Mouse (Mus musculus): ENCODE data around the gene Focad. TPM values are rescaled to one million over a fixed set of nuclear protein-coding genes. Genes with fewer than 3 reads are reported as not detected.

Gene Focad
- polyA plus RNA-seq, 1 experiment from 2014 or later, result 17.4 TPM

GRCm38 (mm10) chr4:88090316-88090715, 4.1 kb upstream of the Focad start:
- WGBS, result 76% methylated on average over 2 of the region's 2 CpGs

GRCm38 (mm10) chr4:88094768-88095420, 465 bp downstream of the Focad start:
- H3K27ac ChIP-seq (ENCODE audit: low read depth), result no peak overlapping the region
- peak; percentile 59 for ATAC-seq (replicated peaks; ENCODE audit: low FRiP score, low TSS enrichment, low read depth)
- peak overlapping the region; percentile 98 for H3K4me2 ChIP-seq (ENCODE audit: low read length)
- H3K4me1 ChIP-seq (replicated peaks; ENCODE audit: control insufficient read depth, insufficient read depth, low read length), result peaks cover 3% of the 10 kb centered on the region; the same call in 1 of the 2 replicates
- peak overlapping the region; percentile 56 for H3K9ac ChIP-seq (ENCODE audit: low read length)
- H3K9me3 ChIP-seq (ENCODE audit: control insufficient read depth, low read length), result no peaks in the 10 kb centered on the region
- DNase-seq (ENCODE audit: low spot score), result no peak
- H3K36me3 ChIP-seq (ENCODE audit: control insufficient read depth, insufficient read depth, low read length), result no peaks in the 10 kb centered on the region
- peak overlapping the region; percentile 65 for H3K4me3 ChIP-seq (ENCODE audit: low read depth, low read length)
- 2% methylated on average over 30 of the region's 30 CpGs for WGBS
- no peaks in the 10 kb centered on the region for H3K27me3 ChIP-seq (replicated peaks; ENCODE audit: control insufficient read depth, insufficient read depth, low read length)

More at GRCm38 (mm10) chr4:88090316-88090715, 4.1 kb upstream of the Focad start:
- H3K4me3 ChIP-seq (ENCODE audit: low read depth, low read length), result no peak overlapping the region
- no peak for DNase-seq (ENCODE audit: low spot score)
- no peaks in the 10 kb centered on the region for H3K36me3 ChIP-seq (ENCODE audit: control insufficient read depth, insufficient read depth, low read length)
- no peak overlapping the region for H3K4me2 ChIP-seq (ENCODE audit: low read length)
- no peaks in the 10 kb centered on the region for H3K9me3 ChIP-seq (ENCODE audit: control insufficient read depth, low read length)
- H3K27me3 ChIP-seq (replicated peaks; ENCODE audit: control insufficient read depth, insufficient read depth, low read length), result no peaks in the 10 kb centered on the region
- no peak overlapping the region for H3K9ac ChIP-seq (ENCODE audit: low read length)
- H3K27ac ChIP-seq (ENCODE audit: low read depth), result no peak overlapping the region
- no peak for ATAC-seq (replicated peaks; ENCODE audit: low FRiP score, low TSS enrichment, low read depth)
- peaks cover 3% of the 10 kb centered on the region; the same call in 1 of the 2 replicates for H3K4me1 ChIP-seq (replicated peaks; ENCODE audit: control insufficient read depth, insufficient read depth, low read length)

- DNase-seq (ENCODE audit: low spot score), result no peak
- H3K9ac ChIP-seq (ENCODE audit: low read length), result no peak overlapping the region
- H3K27me3 ChIP-seq (replicated peaks; ENCODE audit: control insufficient read depth, insufficient read depth, low read length), result no peaks in the 10 kb centered on the region
- no peak overlapping the region for H3K27ac ChIP-seq (ENCODE audit: low read depth)
- WGBS, result 85% methylated on average over 2 of the region's 2 CpGs
- H3K9me3 ChIP-seq (ENCODE audit: control insufficient read depth, low read length), result no peaks in the 10 kb centered on the region
- H3K36me3 ChIP-seq (ENCODE audit: control insufficient read depth, insufficient read depth, low read length), result no peaks in the 10 kb centered on the region
- H3K4me3 ChIP-seq (ENCODE audit: low read depth, low read length), result no peak overlapping the region
- H3K4me1 ChIP-seq (replicated peaks; ENCODE audit: control insufficient read depth, insufficient read depth, low read length), result peaks cover 3% of the 10 kb centered on the region; the same call in 1 of the 2 replicates
- no peak for ATAC-seq (replicated peaks; ENCODE audit: low FRiP score, low TSS enrichment, low read depth)
- H3K4me2 ChIP-seq (ENCODE audit: low read length), result no peak overlapping the region
These were observed 1.3 kb downstream of the Focad start for GRCm38 (mm10) chr4:88095693-88096092.

GRCm38 (mm10) chr4:88108585-88108984, 14.2 kb downstream of the Focad start:
- H3K27me3 ChIP-seq (replicated peaks; ENCODE audit: control insufficient read depth, insufficient read depth, low read length), result no peaks in the 10 kb centered on the region
- DNase-seq (ENCODE audit: low spot score), result no peak
- ATAC-seq (replicated peaks; ENCODE audit: low FRiP score, low TSS enrichment, low read depth), result no peak
- no peaks in the 10 kb centered on the region for H3K9me3 ChIP-seq (ENCODE audit: control insufficient read depth, low read length)
- no peaks in the 10 kb centered on the region for H3K4me1 ChIP-seq (replicated peaks; ENCODE audit: control insufficient read depth, insufficient read depth, low read length)
- H3K4me2 ChIP-seq (ENCODE audit: low read length), result no peak overlapping the region
- no peak overlapping the region for H3K27ac ChIP-seq (ENCODE audit: low read depth)
- no peak overlapping the region for H3K4me3 ChIP-seq (ENCODE audit: low read depth, low read length)
- no peak overlapping the region for H3K9ac ChIP-seq (ENCODE audit: low read length)
- 43% methylated on average over 3 of the region's 3 CpGs for WGBS
- H3K36me3 ChIP-seq (ENCODE audit: control insufficient read depth, insufficient read depth, low read length), result no peaks in the 10 kb centered on the region

- Histone ChIP-seq H3K4me3 (ENCODE audit: low read depth, low read length) (no peak overlapping the region), H3K9me3 (ENCODE audit: control insufficient read depth, low read length) (no peaks in the 10 kb centered on the region), H3K27me3 (replicated peaks; ENCODE audit: control insufficient read depth, insufficient read depth, low read length) (no peaks in the 10 kb centered on the region), H3K4me2 (ENCODE audit: low read length) (no peak overlapping the region), H3K36me3 (ENCODE audit: control insufficient read depth, insufficient read depth, low read length) (no peaks in the 10 kb centered on the region), H3K4me1 (replicated peaks; ENCODE audit: control insufficient read depth, insufficient read depth, low read length) (no peaks in the 10 kb centered on the region), H3K9ac (ENCODE audit: low read length) (no peak overlapping the region), H3K27ac (ENCODE audit: low read depth) (no peak overlapping the region)
- 67% methylated on average over 3 of the region's 3 CpGs for WGBS
- ATAC-seq (replicated peaks; ENCODE audit: low FRiP score, low TSS enrichment, low read depth) (no peak), DNase-seq (ENCODE audit: low spot score) (no peak)
These were observed 22.9 kb downstream of the Focad start for GRCm38 (mm10) chr4:88117331-88117730.

GRCm38 (mm10) chr4:88117942-88118341, 23.5 kb downstream of the Focad start:
- no peak overlapping the region for H3K4me3 ChIP-seq (ENCODE audit: low read depth, low read length)
- ATAC-seq (replicated peaks; ENCODE audit: low FRiP score, low TSS enrichment, low read depth), result no peak
- no peak for DNase-seq (ENCODE audit: low spot score)
- H3K4me1 ChIP-seq (replicated peaks; ENCODE audit: control insufficient read depth, insufficient read depth, low read length), result no peaks in the 10 kb centered on the region
- no peaks in the 10 kb centered on the region for H3K36me3 ChIP-seq (ENCODE audit: control insufficient read depth, insufficient read depth, low read length)
- no peak overlapping the region for H3K4me2 ChIP-seq (ENCODE audit: low read length)
- H3K9ac ChIP-seq (ENCODE audit: low read length), result no peak overlapping the region
- no peak overlapping the region for H3K27ac ChIP-seq (ENCODE audit: low read depth)
- no peaks in the 10 kb centered on the region for H3K27me3 ChIP-seq (replicated peaks; ENCODE audit: control insufficient read depth, insufficient read depth, low read length)
- no peaks in the 10 kb centered on the region for H3K9me3 ChIP-seq (ENCODE audit: control insufficient read depth, low read length)

- Histone ChIP-seq H3K4me3 (ENCODE audit: low read depth, low read length) (no peak overlapping the region), H3K9me3 (ENCODE audit: control insufficient read depth, low read length) (no peaks in the 10 kb centered on the region), H3K27me3 (replicated peaks; ENCODE audit: control insufficient read depth, insufficient read depth, low read length) (no peaks in the 10 kb centered on the region), H3K9ac (ENCODE audit: low read length) (no peak overlapping the region), H3K36me3 (ENCODE audit: control insufficient read depth, insufficient read depth, low read length) (no peaks in the 10 kb centered on the region), H3K4me1 (replicated peaks; ENCODE audit: control insufficient read depth, insufficient read depth, low read length) (no peaks in the 10 kb centered on the region), H3K27ac (ENCODE audit: low read depth) (no peak overlapping the region), H3K4me2 (ENCODE audit: low read length) (no peak overlapping the region)
- ATAC-seq (replicated peaks; ENCODE audit: low FRiP score, low TSS enrichment, low read depth), result no peak
- no peak for DNase-seq (ENCODE audit: low spot score)
- WGBS, result 87% methylated on average over 5 of the region's 5 CpGs
These were observed 24.4 kb downstream of the Focad start for GRCm38 (mm10) chr4:88118750-88119395.

- Histone ChIP-seq H3K4me1 (replicated peaks; ENCODE audit: control insufficient read depth, insufficient read depth, low read length) (no peaks in the 10 kb centered on the region), H3K4me3 (ENCODE audit: low read depth, low read length) (no peak overlapping the region), H3K27ac (ENCODE audit: low read depth) (no peak overlapping the region), H3K9ac (ENCODE audit: low read length) (no peak overlapping the region), H3K4me2 (ENCODE audit: low read length) (no peak overlapping the region), H3K27me3 (replicated peaks; ENCODE audit: control insufficient read depth, insufficient read depth, low read length) (no peaks in the 10 kb centered on the region), H3K9me3 (ENCODE audit: control insufficient read depth, low read length) (no peaks in the 10 kb centered on the region), H3K36me3 (ENCODE audit: control insufficient read depth, insufficient read depth, low read length) (no peaks in the 10 kb centered on the region)
- DNase-seq (ENCODE audit: low spot score) (no peak), ATAC-seq (replicated peaks; ENCODE audit: low FRiP score, low TSS enrichment, low read depth) (no peak)
These were observed 25.7 kb downstream of the Focad start for GRCm38 (mm10) chr4:88120091-88120490.

- H3K9ac ChIP-seq (ENCODE audit: low read length), result no peak overlapping the region
- no peak for DNase-seq (ENCODE audit: low spot score)
- H3K4me3 ChIP-seq (ENCODE audit: low read depth, low read length), result no peak overlapping the region
- H3K9me3 ChIP-seq (ENCODE audit: control insufficient read depth, low read length), result no peaks in the 10 kb centered on the region
- H3K4me2 ChIP-seq (ENCODE audit: low read length), result no peak overlapping the region
- H3K36me3 ChIP-seq (ENCODE audit: control insufficient read depth, insufficient read depth, low read length), result no peaks in the 10 kb centered on the region
- H3K27me3 ChIP-seq (replicated peaks; ENCODE audit: control insufficient read depth, insufficient read depth, low read length), result no peaks in the 10 kb centered on the region
- no peak for ATAC-seq (replicated peaks; ENCODE audit: low FRiP score, low TSS enrichment, low read depth)
- WGBS, result 90% methylated on average over 3 of the region's 3 CpGs
- no peak overlapping the region for H3K27ac ChIP-seq (ENCODE audit: low read depth)
- no peaks in the 10 kb centered on the region for H3K4me1 ChIP-seq (replicated peaks; ENCODE audit: control insufficient read depth, insufficient read depth, low read length)
These were observed 28.0 kb downstream of the Focad start for GRCm38 (mm10) chr4:88122472-88122871.
